Mouse (Mus musculus): ENCODE results near the gene Slc5a4b.

The Slc5a4b gene

DNA sequence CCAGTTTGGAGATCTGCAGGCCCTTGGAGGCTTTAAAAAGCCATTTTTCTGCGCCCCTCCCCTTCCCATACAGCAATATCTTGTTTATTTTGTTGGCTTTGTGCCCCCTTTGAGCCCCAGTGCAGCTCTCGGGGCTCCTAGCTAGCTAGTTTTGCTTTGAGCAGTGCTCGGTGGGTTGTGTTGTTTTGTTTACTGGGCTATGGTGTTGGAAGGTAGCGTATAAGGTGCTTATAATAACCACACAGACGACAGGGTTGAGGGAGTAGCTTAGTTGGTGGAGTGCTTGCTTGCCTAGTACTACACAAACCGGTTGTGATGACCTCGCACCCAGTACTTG, 77.7 kb downstream of the Slc5a4b start:
- peak overlapping the region; percentile 96 for H3K4me3 ChIP-seq (replicated peaks; ENCODE audit: low read length)
- H3K4me1 ChIP-seq (replicated peaks; ENCODE audit: low read depth, low read length) = peaks cover 73% of the 10 kb centered on the region

GRCm38 (mm10) chr10:76032402-76033118, 78.2 kb downstream of the Slc5a4b start, which contains the start of gene Zfp280b:
Zfp280b (plus strand) TSS chr10:76032650.
- no peaks in the 10 kb centered on the region for H3K27me3 ChIP-seq (ENCODE audit: insufficient read depth, low read length)
- peaks cover 28% of the 10 kb centered on the region for H3K36me3 ChIP-seq (ENCODE audit: insufficient read depth, low read length)
- peaks cover 68% of the 10 kb centered on the region for H3K4me1 ChIP-seq (replicated peaks; ENCODE audit: low read depth, low read length)
- TF ChIP-seq POU5F1 (IDR thresholded peaks at IDR 0.05; ENCODE audit: borderline replicate concordance, low read length) (no peak), CTCF (conservative IDR thresholded peaks at IDR 0.05; ENCODE audit: low read length) (peak; percentile 18)
- peak within 1 kb of the TSS; percentile 96 for H3K4me3 ChIP-seq (replicated peaks; ENCODE audit: low read length)
- H3K9me3 ChIP-seq (ENCODE audit: low read length) = no peaks in the 10 kb centered on the region

More for the DNA sequence above, 77.7 kb downstream of the Slc5a4b start:
- no peak for TF ChIP-seq CTCF (conservative IDR thresholded peaks at IDR 0.05; ENCODE audit: low read length)
- no peak for TF ChIP-seq NANOG (IDR thresholded peaks at IDR 0.05; ENCODE audit: borderline replicate concordance, low read length)
- no peak for TF ChIP-seq POU5F1 (IDR thresholded peaks at IDR 0.05; ENCODE audit: borderline replicate concordance, low read length)
- Histone ChIP-seq H3K27me3 (ENCODE audit: insufficient read depth, low read length) (no peaks in the 10 kb centered on the region), H3K36me3 (ENCODE audit: insufficient read depth, low read length) (peaks cover 34% of the 10 kb centered on the region), H3K9me3 (ENCODE audit: low read length) (no peaks in the 10 kb centered on the region)

DNA sequence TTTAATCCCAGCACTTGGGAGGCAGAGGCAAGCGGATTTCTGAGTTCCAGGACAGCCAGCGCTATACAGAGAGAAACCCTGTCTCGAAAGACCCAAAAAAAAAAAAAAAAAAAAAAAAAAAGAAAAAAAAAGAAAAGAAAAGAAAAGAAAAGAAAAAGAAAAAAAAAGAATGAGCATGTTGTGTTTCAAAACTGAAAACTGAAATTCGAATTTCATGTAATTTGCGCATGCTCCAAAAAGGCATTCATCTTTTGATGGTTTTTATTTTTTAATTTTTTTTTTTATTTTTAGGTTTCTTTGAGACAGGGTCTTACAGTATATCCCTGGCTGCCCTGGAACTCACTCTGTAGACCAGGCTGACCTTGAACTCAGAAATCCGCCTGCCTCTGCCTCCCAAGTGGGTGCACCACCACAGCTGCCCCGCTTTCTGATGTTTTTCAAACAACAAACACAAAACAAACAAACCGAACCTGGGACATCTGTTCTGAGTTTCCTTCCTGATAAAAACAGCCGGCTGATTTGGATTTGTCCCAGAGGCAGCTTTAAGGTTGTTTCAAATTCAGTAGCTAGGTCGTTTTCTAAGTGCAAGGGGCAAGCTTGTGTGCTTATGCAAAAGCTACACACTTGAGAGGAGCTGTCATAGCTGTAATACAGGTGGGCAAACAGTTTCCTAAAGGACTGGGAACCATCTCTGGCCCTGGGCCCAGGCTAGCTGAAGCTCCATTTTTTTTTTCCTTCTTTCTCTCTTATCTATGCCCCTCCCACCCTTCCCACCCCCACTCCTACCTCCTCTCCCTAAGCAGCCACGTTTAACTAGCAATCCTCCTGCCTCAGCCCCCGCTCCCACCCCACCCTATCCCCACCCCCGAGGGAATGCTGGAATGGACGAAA, 79.0 kb downstream of the Slc5a4b start:
- peak overlapping the region; percentile 96 for H3K4me3 ChIP-seq (replicated peaks; ENCODE audit: low read length)
- H3K4me1 ChIP-seq (replicated peaks; ENCODE audit: low read depth, low read length) = peaks cover 66% of the 10 kb centered on the region
- no peaks in the 10 kb centered on the region for H3K27me3 ChIP-seq (ENCODE audit: insufficient read depth, low read length)
- no peaks in the 10 kb centered on the region for H3K9me3 ChIP-seq (ENCODE audit: low read length)
- peaks cover 20% of the 10 kb centered on the region for H3K36me3 ChIP-seq (ENCODE audit: insufficient read depth, low read length)
- no peak for TF ChIP-seq NANOG (IDR thresholded peaks at IDR 0.05; ENCODE audit: borderline replicate concordance, low read length)
- no peak for TF ChIP-seq POU5F1 (IDR thresholded peaks at IDR 0.05; ENCODE audit: borderline replicate concordance, low read length)
- no peak for TF ChIP-seq CTCF (conservative IDR thresholded peaks at IDR 0.05; ENCODE audit: low read length)

- no peak for TF ChIP-seq NANOG (IDR thresholded peaks at IDR 0.05; ENCODE audit: borderline replicate concordance, low read length)
- Histone ChIP-seq H3K9me3 (ENCODE audit: low read length) (peaks cover under 1% of the 10 kb centered on the region; the same call in 1 of the 2 replicates), H3K27me3 (ENCODE audit: insufficient read depth, low read length) (no peaks in the 10 kb centered on the region), H3K4me3 (replicated peaks; ENCODE audit: low read length) (peak overlapping the region; percentile 66), H3K36me3 (ENCODE audit: insufficient read depth, low read length) (peaks cover 12% of the 10 kb centered on the region), H3K4me1 (replicated peaks; ENCODE audit: low read depth, low read length) (peaks cover 62% of the 10 kb centered on the region)
These were observed 80.3 kb downstream of the Slc5a4b start for GRCm38 (mm10) chr10:76030496-76030895.

DNA sequence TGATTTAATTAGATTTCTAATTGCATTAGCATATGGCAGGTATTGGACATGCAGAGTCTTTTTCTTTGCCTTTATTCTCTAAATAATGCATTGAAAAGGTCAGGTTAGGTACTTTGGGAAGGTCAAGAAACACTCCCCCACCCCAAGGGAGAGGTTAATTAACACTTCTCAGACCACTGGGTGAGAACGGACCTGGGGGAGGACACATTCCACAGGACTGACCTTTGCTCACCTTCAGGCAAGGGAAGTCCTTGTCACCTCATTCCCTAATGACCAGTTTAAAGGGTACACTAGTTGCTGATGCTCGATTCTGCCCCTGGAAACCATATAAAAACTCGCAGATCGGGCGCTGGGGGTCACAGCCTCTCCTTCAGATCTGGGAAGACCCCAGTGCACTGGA, 81.5 kb downstream of the Slc5a4b start:
- TF ChIP-seq NANOG (IDR thresholded peaks at IDR 0.05; ENCODE audit: borderline replicate concordance, low read length) (no peak), CTCF (conservative IDR thresholded peaks at IDR 0.05; ENCODE audit: low read length) (no peak), POU5F1 (IDR thresholded peaks at IDR 0.05; ENCODE audit: borderline replicate concordance, low read length) (no peak)
- peak overlapping the region; percentile 66 for H3K4me3 ChIP-seq (replicated peaks; ENCODE audit: low read length)
- no peaks in the 10 kb centered on the region for H3K27me3 ChIP-seq (ENCODE audit: insufficient read depth, low read length)
- peaks cover 3% of the 10 kb centered on the region; the same call in 1 of the 2 replicates for H3K36me3 ChIP-seq (ENCODE audit: insufficient read depth, low read length)
- peaks cover 12% of the 10 kb centered on the region for H3K9me3 ChIP-seq (ENCODE audit: low read length)
- H3K4me1 ChIP-seq (replicated peaks; ENCODE audit: low read depth, low read length) = peaks cover 58% of the 10 kb centered on the region

DNA sequence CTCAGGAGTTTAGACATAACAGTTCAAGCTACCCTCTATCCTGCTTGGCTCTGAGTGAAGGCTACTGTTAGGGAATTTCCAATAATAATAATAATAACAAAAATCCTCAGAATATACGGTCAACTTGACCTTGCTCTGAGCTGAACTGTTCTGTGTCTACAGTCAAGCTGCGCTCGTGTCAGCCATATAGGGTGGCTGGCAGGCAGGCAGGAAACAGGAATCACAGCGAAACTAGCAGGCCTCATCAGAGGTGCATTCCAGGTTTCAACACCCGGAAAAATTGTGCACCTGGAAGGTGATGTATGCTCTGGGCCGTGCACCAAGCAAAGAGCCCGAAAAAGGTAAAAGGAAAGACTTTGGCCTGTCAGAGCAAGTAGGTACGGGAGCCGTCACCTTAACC, 82.4 kb downstream of the Slc5a4b start:
- Histone ChIP-seq H3K4me3 (replicated peaks; ENCODE audit: low read length) (peak overlapping the region; percentile 66), H3K4me1 (replicated peaks; ENCODE audit: low read depth, low read length) (peaks cover 61% of the 10 kb centered on the region), H3K9me3 (ENCODE audit: low read length) (peaks cover 18% of the 10 kb centered on the region), H3K36me3 (ENCODE audit: insufficient read depth, low read length) (no peaks in the 10 kb centered on the region), H3K27me3 (ENCODE audit: insufficient read depth, low read length) (no peaks in the 10 kb centered on the region)
- no peak for TF ChIP-seq NANOG (IDR thresholded peaks at IDR 0.05; ENCODE audit: borderline replicate concordance, low read length)

- TF ChIP-seq CTCF (conservative IDR thresholded peaks at IDR 0.05; ENCODE audit: low read length) (no peak), POU5F1 (IDR thresholded peaks at IDR 0.05; ENCODE audit: borderline replicate concordance, low read length) (no peak), NANOG (IDR thresholded peaks at IDR 0.05; ENCODE audit: borderline replicate concordance, low read length) (no peak)
- H3K27me3 ChIP-seq (ENCODE audit: insufficient read depth, low read length) = no peaks in the 10 kb centered on the region
- H3K4me3 ChIP-seq (replicated peaks; ENCODE audit: low read length) = peak overlapping the region; percentile 66
- no peaks in the 10 kb centered on the region for H3K36me3 ChIP-seq (ENCODE audit: insufficient read depth, low read length)
- H3K4me1 ChIP-seq (replicated peaks; ENCODE audit: low read depth, low read length) = peaks cover 61% of the 10 kb centered on the region
- H3K9me3 ChIP-seq (ENCODE audit: low read length) = peaks cover 18% of the 10 kb centered on the region
These were observed 82.8 kb downstream of the Slc5a4b start for GRCm38 (mm10) chr10:76028016-76028366.

DNA sequence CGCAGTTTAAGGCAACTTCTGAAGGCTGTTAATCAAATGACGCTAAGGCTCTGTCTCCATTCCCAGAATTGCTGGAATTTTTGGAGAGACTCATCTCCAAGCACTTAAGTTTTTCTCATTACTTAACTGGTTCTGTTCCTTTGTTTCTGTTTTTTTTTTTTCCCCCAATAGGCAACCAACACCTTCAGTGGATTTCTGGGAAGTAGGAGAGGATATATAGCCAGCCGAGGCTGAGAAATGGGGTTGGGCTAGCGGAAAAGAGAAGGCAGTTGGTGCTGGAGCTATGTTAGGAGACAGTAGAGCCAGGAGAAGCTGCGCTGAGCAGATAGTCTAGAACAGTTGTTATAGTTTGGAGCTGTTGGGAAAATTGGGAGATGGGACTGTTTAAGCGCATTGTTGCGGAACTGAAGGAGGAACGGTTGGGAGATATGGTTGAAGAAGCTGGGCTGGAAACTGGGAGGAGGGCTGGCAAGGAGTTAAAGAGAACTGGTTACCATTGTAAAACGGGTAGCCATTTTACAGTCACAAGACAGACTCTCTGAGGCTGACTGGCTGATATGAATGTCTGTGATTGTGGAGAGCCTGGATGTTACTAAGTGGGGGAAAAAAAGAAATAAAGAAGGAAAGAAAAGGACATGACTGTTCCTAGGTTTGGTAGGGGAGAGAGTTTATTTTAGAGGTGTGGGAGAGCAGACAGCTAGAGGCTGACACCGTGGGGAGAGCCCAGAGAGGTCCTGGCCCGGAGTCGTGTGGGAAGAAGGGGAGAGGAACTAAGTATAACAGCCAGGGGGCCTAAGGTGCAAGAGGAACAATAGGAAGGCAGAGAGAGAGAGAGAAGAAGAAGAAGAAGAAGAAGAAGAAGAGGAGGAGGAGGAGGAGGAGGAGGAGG, 83.4 kb downstream of the Slc5a4b start:
- Histone ChIP-seq H3K4me3 (replicated peaks; ENCODE audit: low read length) (peak overlapping the region; percentile 70), H3K9me3 (ENCODE audit: low read length) (peaks cover 18% of the 10 kb centered on the region), H3K36me3 (ENCODE audit: insufficient read depth, low read length) (no peaks in the 10 kb centered on the region), H3K4me1 (replicated peaks; ENCODE audit: low read depth, low read length) (peaks cover 65% of the 10 kb centered on the region), H3K27me3 (ENCODE audit: insufficient read depth, low read length) (no peaks in the 10 kb centered on the region)
- TF ChIP-seq NANOG (IDR thresholded peaks at IDR 0.05; ENCODE audit: borderline replicate concordance, low read length) = no peak
- TF ChIP-seq CTCF (conservative IDR thresholded peaks at IDR 0.05; ENCODE audit: low read length) = no peak
- TF ChIP-seq POU5F1 (IDR thresholded peaks at IDR 0.05; ENCODE audit: borderline replicate concordance, low read length) = no peak

Data from E14TG2a.4 (cell line).